Mouse (Mus musculus) C2C12 (cell line): Measurements from ENCODE around the gene Morn4. TPM values are rescaled to one million over a fixed set of nuclear protein-coding genes. Genes with fewer than 3 reads are reported as not detected.

Experiments
- H3K27me3 ChIP-seq: one replicate; pipeline ENCODE4 v1.6.1; 2011; ENCODE audit not compliant: control insufficient read depth, insufficient read depth, insufficient read length
- H3K36me3 ChIP-seq: one replicate; pipeline ENCODE4 v1.6.1; 2011; ENCODE audit not compliant: control insufficient read depth, insufficient read depth
- H3K4me3 ChIP-seq: one replicate; pipeline ENCODE4 v1.5.1; 2011; ENCODE audit warnings: mild to moderate bottlenecking, control low read depth; ENCODE audit not compliant: poor library complexity, insufficient read depth, severe bottlenecking
- H3K79me2 ChIP-seq: one replicate; pipeline ENCODE4 v1.6.1; 2011; ENCODE audit not compliant: control insufficient read depth, insufficient read depth
- H3K79me3 ChIP-seq: one replicate; pipeline ENCODE4 v1.6.1; 2011; ENCODE audit warnings: low read depth, control low read depth
- H3ac ChIP-seq: one replicate; pipeline ENCODE3; 2011; ENCODE audit warnings: low read depth; ENCODE audit not compliant: control insufficient read depth, insufficient read length
- CEBPB ChIP-seq: IDR thresholded peaks from one replicate; pipeline ENCODE4 v1.6.1; 2011; ENCODE audit warnings: low read depth, mild to moderate bottlenecking, control low read depth, moderate library complexity
- CTCF ChIP-seq: IDR thresholded peaks from one replicate; pipeline ENCODE4 v1.5.1; 2011; ENCODE audit not compliant: control insufficient read depth, insufficient read depth, insufficient read length
- FOSL1 ChIP-seq: IDR thresholded peaks from one replicate; pipeline ENCODE4 v1.8.0; 2011; ENCODE audit warnings: mild to moderate bottlenecking, low read length; ENCODE audit not compliant: poor library complexity, insufficient read depth, severe bottlenecking
- MAX ChIP-seq: IDR thresholded peaks from one replicate; pipeline ENCODE4 v1.6.1; 2011; ENCODE audit warnings: mild to moderate bottlenecking, control low read depth
- MYOD1 ChIP-seq: IDR thresholded peaks from one replicate; pipeline ENCODE4 v1.6.1; 2011; ENCODE audit warnings: low read depth; ENCODE audit not compliant: control insufficient read depth, insufficient read length
- MYOG ChIP-seq: IDR thresholded peaks from one replicate; pipeline ENCODE4 v1.6.1; 2011; ENCODE audit not compliant: control insufficient read depth, insufficient read length; ENCODE audit errors: extremely low read depth
- USF1 ChIP-seq: IDR thresholded peaks from one replicate; pipeline ENCODE4 v1.6.1; 2011; ENCODE audit warnings: low read depth, mild to moderate bottlenecking, control low read depth, moderate library complexity
- polyA plus RNA-seq: library from polyadenylated mRNA; unstranded; fragments of >200 nt; fragmentation: generic; extraction: Trizol; gene quantifications from one replicate; pipeline ENCODE4 v1.2.1, GENCODE M21; 2012; ENCODE audit warnings: missing spikeins

The Morn4 gene
- polyA plus RNA-seq, 1 experiment, result 16.5 TPM

GRCm38 (mm10) chr19:42124684-42125083 lies 38.5 kb upstream of the Morn4 start:
- Histone ChIP-seq H3ac (no peak overlapping the region), H3K79me2 (peaks cover 38% of the 10 kb centered on the region), H3K36me3 (peaks cover 48% of the 10 kb centered on the region), H3K27me3 (no peaks in the 10 kb centered on the region), H3K4me3 (no peak overlapping the region), H3K79me3 (peaks cover 16% of the 10 kb centered on the region)
- TF ChIP-seq CTCF (no peak), USF1 (no peak), MAX (no peak), FOSL1 (no peak), MYOD1 (no peak), MYOG (no peak), CEBPB (no peak)

- peaks cover 71% of the 10 kb centered on the region for H3K36me3 ChIP-seq
- peaks cover 13% of the 10 kb centered on the region for H3K79me2 ChIP-seq
- no peaks in the 10 kb centered on the region for H3K79me3 ChIP-seq
- no peak overlapping the region for H3ac ChIP-seq
- H3K4me3 ChIP-seq, result no peak overlapping the region
- TF ChIP-seq MYOG (no peak), MYOD1 (no peak), CTCF (no peak), MAX (no peak), CEBPB (no peak), FOSL1 (no peak), USF1 (no peak)
- H3K27me3 ChIP-seq, result no peaks in the 10 kb centered on the region
These were observed 34.3 kb upstream of the Morn4 start for GRCm38 (mm10) chr19:42120451-42120850.

GRCm38 (mm10) chr19:42118596-42118995 lies 32.4 kb upstream of the Morn4 start:
- Histone ChIP-seq H3K79me2 (no peaks in the 10 kb centered on the region), H3K4me3 (no peak overlapping the region), H3ac (no peak overlapping the region), H3K36me3 (peaks cover 65% of the 10 kb centered on the region), H3K27me3 (no peaks in the 10 kb centered on the region), H3K79me3 (no peaks in the 10 kb centered on the region)
- TF ChIP-seq CTCF, result no peak

GRCm38 (mm10) chr19:42118142-42118541 lies 32.0 kb upstream of the Morn4 start:
- H3K79me2 ChIP-seq, result no peaks in the 10 kb centered on the region
- H3K36me3 ChIP-seq, result peaks cover 61% of the 10 kb centered on the region
- H3K27me3 ChIP-seq, result no peaks in the 10 kb centered on the region
- TF ChIP-seq MYOG (no peak), MAX (no peak)
- H3K4me3 ChIP-seq, result no peak overlapping the region
- H3ac ChIP-seq, result no peak overlapping the region
- H3K79me3 ChIP-seq, result no peaks in the 10 kb centered on the region

GRCm38 (mm10) chr19:42115783-42116335 lies 29.7 kb upstream of the Morn4 start:
- H3K79me2 ChIP-seq, result no peaks in the 10 kb centered on the region

GRCm38 (mm10) chr19:42104681-42105080 lies 18.5 kb upstream of the Morn4 start:
- Histone ChIP-seq H3K79me2 (peaks cover 12% of the 10 kb centered on the region), H3K36me3 (peaks cover 17% of the 10 kb centered on the region), H3K4me3 (no peak overlapping the region), H3K79me3 (peaks cover 5% of the 10 kb centered on the region), H3K27me3 (no peaks in the 10 kb centered on the region), H3ac (no peak overlapping the region)
- no peak for TF ChIP-seq CTCF
- TF ChIP-seq MAX, result no peak
- TF ChIP-seq USF1, result no peak
- no peak for TF ChIP-seq MYOG
- TF ChIP-seq FOSL1, result no peak
- TF ChIP-seq CEBPB, result no peak
- TF ChIP-seq MYOD1, result no peak

More at GRCm38 (mm10) chr19:42115783-42116335, 29.7 kb upstream of the Morn4 start:
- no peak for TF ChIP-seq FOSL1
- no peak for TF ChIP-seq USF1
- H3K79me3 ChIP-seq, result no peaks in the 10 kb centered on the region
- no peak overlapping the region for H3K4me3 ChIP-seq
- H3ac ChIP-seq, result no peak overlapping the region
- peaks cover 38% of the 10 kb centered on the region for H3K36me3 ChIP-seq
- H3K27me3 ChIP-seq, result no peaks in the 10 kb centered on the region

GRCm38 (mm10) chr19:42099406-42099805 lies 13.2 kb upstream of the Morn4 start:
- no peak for TF ChIP-seq MYOD1
- TF ChIP-seq MYOG, result no peak
- TF ChIP-seq MAX, result no peak
- no peak for TF ChIP-seq CTCF
- TF ChIP-seq USF1, result no peak
- TF ChIP-seq FOSL1, result no peak
- no peak for TF ChIP-seq CEBPB
- Histone ChIP-seq H3K27me3 (no peaks in the 10 kb centered on the region), H3K79me2 (peaks cover 51% of the 10 kb centered on the region), H3K79me3 (peaks cover 7% of the 10 kb centered on the region), H3K36me3 (peaks cover 24% of the 10 kb centered on the region), H3K4me3 (no peak overlapping the region), H3ac (no peak overlapping the region)
